Mouse (Mus musculus) lung, adult 2 months (tissue): ENCODE results near the gene Cygb.

Source experiments
- CTCF ChIP-seq: fragments of 200-500 bp; IDR thresholded peaks from 2 replicates; pipeline ENCODE4 v1.5.1; 2011; ENCODE audit warnings: mild to moderate bottlenecking, low read length, control low read depth; ENCODE audit not compliant: insufficient read depth
- POLR2A ChIP-seq: fragments of 200-500 bp; IDR thresholded peaks from 2 replicates; pipeline ENCODE4 v1.6.1; 2011; ENCODE audit warnings: low read depth, mild to moderate bottlenecking, control low read depth, low read length, borderline replicate concordance; ENCODE audit errors: extremely low read depth

GRCm38 (mm10) chr11:116649711-116650337, 4.3 kb downstream of the Cygb start:
- TF ChIP-seq CTCF (no peak), POLR2A (no peak)
